Mouse (Mus musculus): Measurements from ENCODE around the gene Dennd6a. TPM values are rescaled to one million over a fixed set of nuclear protein-coding genes. Genes with fewer than 3 reads are reported as not detected.
"Not testable (repeated sequence)": the region's sequence is repeated elsewhere in the genome, so short reads cannot be mapped to it uniquely, and the experiment has no call there.

Gene Dennd6a
- polyA plus RNA-seq, 1 experiment = 15.8 TPM

- Histone ChIP-seq H3K4me3 (replicated peaks; ENCODE audit: extremely low read depth, low read depth, low read length) (no peak overlapping the region), H3K4me1 (ENCODE audit: control insufficient read depth, insufficient read depth, low read length) (peaks cover 4% of the 10 kb centered on the region)
- DNase-seq = no peak
- TF ChIP-seq POLR2A (IDR thresholded peaks at IDR 0.05; ENCODE audit: borderline replicate concordance, extremely low read depth, low read depth, low read length) = no peak
- no peak for TF ChIP-seq CTCF (IDR thresholded peaks at IDR 0.05; ENCODE audit: insufficient read depth, low read length)
- WGBS = 76% methylated on average over 2 of the region's 2 CpGs
Measured at GRCm38 (mm10) chr14:26662488-26662887, 88.8 kb downstream of the Dennd6a start.

GRCm38 (mm10) chr14:26663851-26664250 is 90.2 kb downstream of the Dennd6a start:
- DNase-seq = no peak
- no peak for TF ChIP-seq CTCF (IDR thresholded peaks at IDR 0.05; ENCODE audit: insufficient read depth, low read length)
- TF ChIP-seq POLR2A (IDR thresholded peaks at IDR 0.05; ENCODE audit: borderline replicate concordance, extremely low read depth, low read depth, low read length) = no peak
- Histone ChIP-seq H3K4me3 (replicated peaks; ENCODE audit: extremely low read depth, low read depth, low read length) (no peak overlapping the region), H3K4me1 (ENCODE audit: control insufficient read depth, insufficient read depth, low read length) (peaks cover 9% of the 10 kb centered on the region)
- 89% methylated on average over 2 of the region's 2 CpGs for WGBS

GRCm38 (mm10) chr14:26667991-26668370 is 94.3 kb downstream of the Dennd6a start:
- TF ChIP-seq POLR2A (IDR thresholded peaks at IDR 0.05; ENCODE audit: borderline replicate concordance, extremely low read depth, low read depth, low read length) (no peak), CTCF (IDR thresholded peaks at IDR 0.05; ENCODE audit: insufficient read depth, low read length) (no peak)
- Histone ChIP-seq H3K4me1 (ENCODE audit: control insufficient read depth, insufficient read depth, low read length) (peaks cover 9% of the 10 kb centered on the region), H3K4me3 (replicated peaks; ENCODE audit: extremely low read depth, low read depth, low read length) (peak overlapping the region; percentile 82)
- 13% methylated on average over 6 of the region's 6 CpGs for WGBS
- DNase-seq = no peak

GRCm38 (mm10) chr14:26668371-26669291 is 95.0 kb downstream of the Dennd6a start:
- H3K4me3 ChIP-seq (replicated peaks; ENCODE audit: extremely low read depth, low read depth, low read length) = peak overlapping the region; percentile 82
- H3K4me1 ChIP-seq (ENCODE audit: control insufficient read depth, insufficient read depth, low read length) = peaks cover 9% of the 10 kb centered on the region
- DNase-seq = peak; percentile 26
- under 1% methylated on average over 73 of the region's 73 CpGs for WGBS
- no peak for TF ChIP-seq POLR2A (IDR thresholded peaks at IDR 0.05; ENCODE audit: borderline replicate concordance, extremely low read depth, low read depth, low read length)
- TF ChIP-seq CTCF (IDR thresholded peaks at IDR 0.05; ENCODE audit: insufficient read depth, low read length) = no peak

GRCm38 (mm10) chr14:26669292-26670073 is 95.8 kb downstream of the Dennd6a start, which contains the start of gene Pde12:
Pde12 (minus strand) TSS chr14:26669883.
- WGBS = under 1% methylated on average over 70 of the region's 70 CpGs
- peaks cover 9% of the 10 kb centered on the region for H3K4me1 ChIP-seq (ENCODE audit: control insufficient read depth, insufficient read depth, low read length)
- peak within 1 kb of the TSS; percentile 82 for H3K4me3 ChIP-seq (replicated peaks; ENCODE audit: extremely low read depth, low read depth, low read length)
- DNase-seq = peak; percentile 94
- TF ChIP-seq POLR2A (IDR thresholded peaks at IDR 0.05; ENCODE audit: borderline replicate concordance, extremely low read depth, low read depth, low read length) (peak; percentile 81), CTCF (IDR thresholded peaks at IDR 0.05; ENCODE audit: insufficient read depth, low read length) (no peak)

GRCm38 (mm10) chr14:26670964-26671363 is 97.3 kb downstream of the Dennd6a start:
- TF ChIP-seq POLR2A (IDR thresholded peaks at IDR 0.05; ENCODE audit: borderline replicate concordance, extremely low read depth, low read depth, low read length) (no peak), CTCF (IDR thresholded peaks at IDR 0.05; ENCODE audit: insufficient read depth, low read length) (no peak)
- Histone ChIP-seq H3K4me3 (replicated peaks; ENCODE audit: extremely low read depth, low read depth, low read length) (no peak overlapping the region), H3K4me1 (ENCODE audit: control insufficient read depth, insufficient read depth, low read length) (peaks cover 9% of the 10 kb centered on the region)
- no peak for DNase-seq

- H3K4me1 ChIP-seq (ENCODE audit: control insufficient read depth, insufficient read depth, low read length); H3K4me3 ChIP-seq (replicated peaks; ENCODE audit: extremely low read depth, low read depth, low read length); DNase-seq: not testable (repeated sequence)
- WGBS = 58% methylated on average over 17 of the region's 17 CpGs
Measured at GRCm38 (mm10) chr14:26671870-26672615, 98.4 kb downstream of the Dennd6a start.

GRCm38 (mm10) chr14:26674476-26675169 is 101.0 kb downstream of the Dennd6a start:
- 75% methylated on average over 2 of the region's 2 CpGs for WGBS
- DNase-seq; H3K4me3 ChIP-seq (replicated peaks; ENCODE audit: extremely low read depth, low read depth, low read length); H3K4me1 ChIP-seq (ENCODE audit: control insufficient read depth, insufficient read depth, low read length): not testable (repeated sequence)

- WGBS = 19% methylated on average over 12 of the region's 12 CpGs
Measured at GRCm38 (mm10) chr14:26675371-26675770, 101.7 kb downstream of the Dennd6a start.

More at GRCm38 (mm10) chr14:26675371-26675770, 101.7 kb downstream of the Dennd6a start:
- no peaks in the 10 kb centered on the region for H3K4me1 ChIP-seq (ENCODE audit: control insufficient read depth, insufficient read depth, low read length)
- TF ChIP-seq POLR2A (IDR thresholded peaks at IDR 0.05; ENCODE audit: borderline replicate concordance, extremely low read depth, low read depth, low read length) (no peak), CTCF (IDR thresholded peaks at IDR 0.05; ENCODE audit: insufficient read depth, low read length) (no peak)
- DNase-seq = peak; percentile 24
- no peak overlapping the region for H3K4me3 ChIP-seq (replicated peaks; ENCODE audit: extremely low read depth, low read depth, low read length)
